Mouse (Mus musculus): ENCODE measurements around the gene 4921536K21Rik. TPM values are rescaled to one million over a fixed set of nuclear protein-coding genes. Genes with fewer than 3 reads are reported as not detected.

The 4921536K21Rik gene
- polyA plus RNA-seq, 1 experiment from 2014 or later = not detected

- TF ChIP-seq CTCF (IDR thresholded peaks at IDR 0.05; ENCODE audit: low read depth) = no peak
- H3K4me1 ChIP-seq (ENCODE audit: insufficient read depth) = no peaks in the 10 kb centered on the region
- no peak for DNase-seq
- no peak overlapping the region for H3K27ac ChIP-seq (ENCODE audit: low read depth)
- H3K4me3 ChIP-seq (ENCODE audit: low read depth, low read length) = no peak overlapping the region
- no peaks in the 10 kb centered on the region for H3K9me3 ChIP-seq (ENCODE audit: low read depth, low read length)
- no peak overlapping the region for H3K9ac ChIP-seq
- H3K27me3 ChIP-seq (ENCODE audit: insufficient read depth, low read length) = no peaks in the 10 kb centered on the region
- no peaks in the 10 kb centered on the region for H3K36me3 ChIP-seq (ENCODE audit: insufficient read depth)
- H3K4me2 ChIP-seq = no peak overlapping the region
- no peak for ATAC-seq (ENCODE audit: insufficient read depth)
- 62% methylated on average over 2 of the region's 2 CpGs for WGBS
Observed at GRCm38 (mm10) chr11:3846351-3846750, 48.5 kb downstream of the 4921536K21Rik start.

- Histone ChIP-seq H3K9ac (no peak overlapping the region), H3K36me3 (ENCODE audit: insufficient read depth) (no peaks in the 10 kb centered on the region), H3K4me3 (ENCODE audit: low read depth, low read length) (no peak overlapping the region), H3K27ac (ENCODE audit: low read depth) (no peak overlapping the region), H3K27me3 (ENCODE audit: insufficient read depth, low read length) (no peaks in the 10 kb centered on the region), H3K4me1 (ENCODE audit: insufficient read depth) (no peaks in the 10 kb centered on the region), H3K9me3 (ENCODE audit: low read depth, low read length) (no peaks in the 10 kb centered on the region), H3K4me2 (no peak overlapping the region)
- DNase-seq (no peak), ATAC-seq (ENCODE audit: insufficient read depth) (no peak)
- WGBS = 72% methylated on average over 17 of the region's 17 CpGs
- no peak for TF ChIP-seq CTCF (IDR thresholded peaks at IDR 0.05; ENCODE audit: low read depth)
Observed at GRCm38 (mm10) chr11:3843943-3844734, 50.8 kb downstream of the 4921536K21Rik start.

Other genes starting within 250 kb of the 4921536K21Rik start
- 25.7 and 27.1 TPM in 2 replicates for gene Morc2a, start 245.9 kb downstream of the 4921536K21Rik start, polyA plus RNA-seq (2014; fragmentation: Nextera tagmentation; extraction: Ambion mirVana)
- gene Osbp2, start 31.2 kb downstream of the 4921536K21Rik start, polyA plus RNA-seq (2014; fragmentation: Nextera tagmentation; extraction: Ambion mirVana) = 0.12 and 0.46 TPM in 2 replicates
- gene Dusp18, start 142 bp upstream of the 4921536K21Rik start, polyA plus RNA-seq (2014; fragmentation: Nextera tagmentation; extraction: Ambion mirVana) = 8.8 and 11.0 TPM in 2 replicates
- gene Slc35e4, start 19.6 kb upstream of the 4921536K21Rik start, polyA plus RNA-seq (2014; fragmentation: Nextera tagmentation; extraction: Ambion mirVana) = 1.9 and 2.7 TPM in 2 replicates
- gene Tcn2, start 37.1 kb upstream of the 4921536K21Rik start, polyA plus RNA-seq (2014; fragmentation: Nextera tagmentation; extraction: Ambion mirVana) = 37.9 and 43.2 TPM in 2 replicates
- 77.2 and 82.0 TPM in 2 replicates for gene Pes1, start 68.9 kb upstream of the 4921536K21Rik start, polyA plus RNA-seq (2014; fragmentation: Nextera tagmentation; extraction: Ambion mirVana)
- 0.16 TPM in 2 replicates for gene 4930556J24Rik, start 81.7 kb upstream of the 4921536K21Rik start, polyA plus RNA-seq (2014; fragmentation: Nextera tagmentation; extraction: Ambion mirVana)
- 4.6 and 5.3 TPM in 2 replicates for gene Gal3st1, start 88.5 kb upstream of the 4921536K21Rik start, polyA plus RNA-seq (2014; fragmentation: Nextera tagmentation; extraction: Ambion mirVana)
- 3.8 and 4.2 TPM in 2 replicates for gene Sec14l4, start 136.4 kb upstream of the 4921536K21Rik start, polyA plus RNA-seq (2014; fragmentation: Nextera tagmentation; extraction: Ambion mirVana)
- 1.2 and 1.5 TPM in 2 replicates for gene Sec14l3, start 169.7 kb upstream of the 4921536K21Rik start, polyA plus RNA-seq (2014; fragmentation: Nextera tagmentation; extraction: Ambion mirVana)
- gene Mtfp1, start 200.3 kb upstream of the 4921536K21Rik start, polyA plus RNA-seq (2014; fragmentation: Nextera tagmentation; extraction: Ambion mirVana) = 8.6 and 10.8 TPM in 2 replicates
- 1.5 and 1.9 TPM in 2 replicates for gene Sec14l2, start 228.3 kb upstream of the 4921536K21Rik start, polyA plus RNA-seq (2014; fragmentation: Nextera tagmentation; extraction: Ambion mirVana)
- 32.6 and 33.0 TPM in 2 replicates for gene Rnf215, start 240.1 kb upstream of the 4921536K21Rik start, polyA plus RNA-seq (2014; fragmentation: Nextera tagmentation; extraction: Ambion mirVana)

All from lung, embryonic 14.5 days (tissue).